Mouse (Mus musculus): ENCODE results near the gene Cdc25a.

DNA sequence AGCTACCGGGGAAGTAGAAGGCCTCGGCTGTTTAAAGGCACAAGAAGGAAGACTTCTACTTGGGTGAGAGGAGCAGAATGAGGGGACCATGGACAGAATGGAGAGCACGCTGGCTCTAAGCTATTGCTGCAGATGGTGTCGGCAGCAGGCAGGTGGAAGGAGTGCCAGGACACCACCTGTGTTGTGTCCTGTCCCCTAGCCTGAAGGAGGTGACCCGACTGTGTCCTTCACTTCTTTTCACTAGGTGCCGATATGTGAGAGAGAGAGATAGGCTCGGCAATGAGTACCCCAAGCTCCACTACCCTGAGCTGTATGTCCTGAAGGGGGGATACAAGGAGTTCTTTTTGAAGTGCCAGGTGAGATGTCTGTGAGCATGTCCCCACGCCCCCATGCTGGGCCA lies 16.1 kb downstream of the Cdc25a start:
- TF ChIP-seq CTCF (IDR thresholded peaks at IDR 0.05; ENCODE audit: control insufficient read depth, insufficient read depth, low read length) (no peak), POLR2A (IDR thresholded peaks at IDR 0.05; ENCODE audit: borderline replicate concordance, control insufficient read depth, low read depth, low read length) (no peak)
